In the genomic region with DNA sequence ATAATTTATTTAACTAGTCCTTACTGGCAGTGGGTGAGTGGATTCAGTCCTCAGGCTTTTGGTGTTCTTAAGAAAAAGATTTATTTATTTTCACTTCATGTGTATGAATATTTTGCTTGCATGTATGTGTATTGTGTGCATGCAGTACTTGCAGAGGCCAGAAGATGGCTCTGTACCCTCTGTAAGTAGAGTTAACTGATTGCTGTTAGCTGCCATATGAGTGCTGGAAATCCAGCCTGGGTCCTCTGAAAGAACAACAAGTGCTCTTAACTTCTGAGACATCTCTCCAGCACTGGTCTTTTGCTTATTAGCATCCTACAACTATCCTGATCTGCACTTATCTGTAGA, we compare ENCODE assay signal across 30 mouse cellular contexts. TPM values are rescaled to one million over a fixed set of nuclear protein-coding genes. Genes with fewer than 3 reads are reported as not detected.
DNase-seq lines count a peak whose midpoint lies in the region; ATAC-seq and TF ChIP-seq lines count a peak whose summit lies in the region.
"Had no signal": no experiment of that assay in that cellular context is flagged by ENCODE, and none has a peak within 500 bp of the region (broad histone marks: within the 10 kb centered on the region; RNA-seq: fewer than 3 reads in every experiment).

No protein-coding gene starts in this region.

- H3K9me3 ChIP-seq in intestine, postnatal 0 days (ENCODE audit: control insufficient read depth), result no peaks in the 10 kb centered on the region; the same call in 1 of the 2 replicates
- H3K9me3 ChIP-seq in intestine, embryonic 16.5 days (ENCODE audit: control insufficient read depth, low read length), result peaks cover 3% of the 10 kb centered on the region; the same call in 1 of the 2 replicates
- H3K9me3 ChIP-seq in E14TG2a.4 (ENCODE audit: low read length), result peaks cover 4% of the 10 kb centered on the region
- H3K9me3 ChIP-seq: forebrain, embryonic 15.5 days; limb, embryonic 12.5 days; liver, embryonic 12.5 days; midbrain, embryonic 13.5 days; neural tube, embryonic 15.5 days; stomach, embryonic 15.5 days had no signal

- H3K9ac ChIP-seq in intestine, postnatal 0 days (ENCODE audit: low read depth, low read length), result no peak overlapping the region
- no peak overlapping the region for H3K9ac ChIP-seq in intestine, embryonic 16.5 days (ENCODE audit: low read depth, low read length)
- H3K9ac ChIP-seq: embryonic facial prominence, embryonic 12.5 days; forebrain, embryonic 15.5 days; limb, embryonic 12.5 days; liver, embryonic 12.5 days; midbrain, embryonic 13.5 days; neural tube, embryonic 15.5 days; stomach, embryonic 15.5 days had no signal

- DNase-seq in 416B (ENCODE audit: low read depth) (peak; percentile 32), ZHBTc4 (ENCODE audit: low read depth, low spot score) (peak; percentile 57)
- DNase-seq in urinary bladder, adult 18-20 months (ENCODE audit: low spot score in 2 of 2), result no peak
- DNase-seq: adrenal gland, postnatal 14 days; B cell, adult 2 months; cerebellum, adult 11 months; cerebellum, adult 9-10 months; embryo, embryonic 11 days; gastrocnemius, postnatal 10 days; heart, postnatal 14 days; kidney, adult 11 months; kidney, postnatal 14 days; lung, adult 2 months; lung, postnatal 10 days; retina, postnatal 1 day; right cerebral cortex, postnatal 14 days; thymus, postnatal 14 days had no signal

- no peak overlapping the region for H3K4me2 ChIP-seq in intestine, postnatal 0 days (replicated peaks; ENCODE audit: low read depth)
- H3K4me2 ChIP-seq in intestine, embryonic 16.5 days (ENCODE audit: low read depth, low read length), result no peak overlapping the region
- H3K4me2 ChIP-seq: embryonic facial prominence, embryonic 12.5 days; forebrain, embryonic 15.5 days; limb, embryonic 12.5 days; liver, embryonic 12.5 days; midbrain, embryonic 13.5 days; neural tube, embryonic 15.5 days; stomach, embryonic 15.5 days had no signal

- no peaks in the 10 kb centered on the region; the same call in 1 of the 2 replicates for H3K27me3 ChIP-seq in intestine, postnatal 0 days (replicated peaks; ENCODE audit: control insufficient read depth, insufficient read depth, low read length)
- no peaks in the 10 kb centered on the region for H3K27me3 ChIP-seq in intestine, embryonic 16.5 days (replicated peaks; ENCODE audit: control insufficient read depth, insufficient read depth, low read length)
- H3K27me3 ChIP-seq in E14TG2a.4 (ENCODE audit: insufficient read depth, low read length), result 0 out of 2 replicates have a peak, but pooled peaks cover 5% of the 10 kb centered on the region
- H3K27me3 ChIP-seq: forebrain, embryonic 15.5 days; midbrain, embryonic 13.5 days; neural tube, embryonic 15.5 days; stomach, embryonic 15.5 days had no signal

- H3K27ac ChIP-seq in intestine, postnatal 0 days (ENCODE audit: low read depth, low read length), result no peak overlapping the region
- no peak overlapping the region for H3K27ac ChIP-seq in intestine, embryonic 16.5 days (ENCODE audit: low read length)
- H3K27ac ChIP-seq: embryonic facial prominence, embryonic 12.5 days; forebrain, embryonic 15.5 days; left cerebral cortex, adult 2 months; limb, embryonic 12.5 days; liver, embryonic 12.5 days; macrophage; midbrain, embryonic 13.5 days; neural tube, embryonic 15.5 days had no signal

- peak; percentile 49 for TF ChIP-seq CTCF in intestine, postnatal 0 days (IDR thresholded peaks at IDR 0.05; ENCODE audit: low read depth)
- peak; percentile 57 for TF ChIP-seq CTCF in E14TG2a.4 (conservative IDR thresholded peaks at IDR 0.05; ENCODE audit: low read length)

- no peaks in the 10 kb centered on the region for H3K36me3 ChIP-seq in intestine, postnatal 0 days (ENCODE audit: control insufficient read depth, insufficient read depth)
- no peaks in the 10 kb centered on the region for H3K36me3 ChIP-seq in intestine, embryonic 16.5 days (ENCODE audit: control insufficient read depth, insufficient read depth, low read length)
- H3K36me3 ChIP-seq in E14TG2a.4 (ENCODE audit: insufficient read depth, low read length), result no peaks in the 10 kb centered on the region
- H3K36me3 ChIP-seq: embryonic facial prominence, embryonic 12.5 days; forebrain, embryonic 15.5 days; limb, embryonic 12.5 days; liver, embryonic 12.5 days; midbrain, embryonic 13.5 days; neural tube, embryonic 15.5 days; stomach, embryonic 15.5 days had no signal

- no peak for ATAC-seq in intestine, postnatal 0 days
- ATAC-seq in intestine, embryonic 16.5 days, result no peak
- ATAC-seq in frontal cortex, adult (ENCODE audit: low TSS enrichment), result no peak
- ATAC-seq: forebrain, embryonic 15.5 days; liver, embryonic 12.5 days; midbrain, embryonic 13.5 days had no signal

- no peaks in the 10 kb centered on the region for H3K4me1 ChIP-seq in intestine, postnatal 0 days (replicated peaks; ENCODE audit: control insufficient read depth, insufficient read depth, low read length)
- peaks cover 3% of the 10 kb centered on the region; the same call in 1 of the 2 replicates for H3K4me1 ChIP-seq in intestine, embryonic 16.5 days (ENCODE audit: control insufficient read depth, insufficient read depth, low read length)
- H3K4me1 ChIP-seq in E14TG2a.4 (replicated peaks; ENCODE audit: low read depth, low read length), result peaks cover 12% of the 10 kb centered on the region
- H3K4me1 ChIP-seq: embryonic facial prominence, embryonic 12.5 days; forebrain, embryonic 15.5 days; limb, embryonic 12.5 days; liver, embryonic 12.5 days; midbrain, embryonic 13.5 days; neural tube, embryonic 15.5 days had no signal

- H3K4me3 ChIP-seq in intestine, postnatal 0 days (ENCODE audit: low read depth, low read length), result no peak overlapping the region
- no peak overlapping the region for H3K4me3 ChIP-seq in intestine, embryonic 16.5 days (ENCODE audit: low read length)
- H3K4me3 ChIP-seq in E14TG2a.4 (replicated peaks; ENCODE audit: low read length), result no peak overlapping the region
- H3K4me3 ChIP-seq: embryonic facial prominence, embryonic 12.5 days; forebrain, embryonic 15.5 days; left cerebral cortex, adult 2 months; limb, embryonic 12.5 days; liver, embryonic 12.5 days; midbrain, embryonic 13.5 days; neural tube, embryonic 15.5 days; stomach, embryonic 15.5 days had no signal

RNA-seq across cellular contexts. Expression of gene Rap1gap2, which starts 12.8 kb away (rescaled TPM):
- 7.9 and 9.2 TPM in 2 replicates for polyA plus RNA-seq in intestine, postnatal 0 days (2015; fragmentation: Nextera tagmentation; extraction: Ambion mirVana)
- 8.4 and 10.5 TPM in 2 replicates for polyA plus RNA-seq in intestine, embryonic 16.5 days (2015; fragmentation: Nextera tagmentation; extraction: Ambion mirVana)

RNA-seq across cellular contexts. Expression of gene Ccdc92b, which starts 21.4 kb away (rescaled TPM):
- polyA plus RNA-seq in intestine, postnatal 0 days (2015; fragmentation: Nextera tagmentation; extraction: Ambion mirVana), result 0.25 and 0.35 TPM in 2 replicates
- 0.29 and 0.53 TPM in 2 replicates for polyA plus RNA-seq in intestine, embryonic 16.5 days (2015; fragmentation: Nextera tagmentation; extraction: Ambion mirVana)

RNA-seq across cellular contexts. Expression of gene Cluh, which starts 51.3 kb away (rescaled TPM):
- polyA plus RNA-seq in intestine, postnatal 0 days (2015; fragmentation: Nextera tagmentation; extraction: Ambion mirVana), result 21.4 and 23.1 TPM in 2 replicates
- 57.0 and 66.0 TPM in 2 replicates for polyA plus RNA-seq in intestine, embryonic 16.5 days (2015; fragmentation: Nextera tagmentation; extraction: Ambion mirVana)

Comparison
In these comparisons a context has a peak if more than half of its experiments do, and no peak if none do; other contexts are left out.
1. DNase-seq: peak in 416B (single experiment) and ZHBTc4 (single experiment); none in urinary bladder, adult 18-20 months (0 of 2).